Mouse (Mus musculus) B cell, adult 62 days (primary cell): ENCODE measurements around the gene S100z. TPM values are rescaled to one million over a fixed set of nuclear protein-coding genes. Genes with fewer than 3 reads are reported as not detected.

Experiments
- total RNA-seq: library from RNA; stranded (reverse); gene quantifications from 4 replicates; pipeline ENCODE4 v1.2.4, GENCODE M21; 2023

Gene S100z
- total RNA-seq, result not detected in 4 replicates

DNA sequence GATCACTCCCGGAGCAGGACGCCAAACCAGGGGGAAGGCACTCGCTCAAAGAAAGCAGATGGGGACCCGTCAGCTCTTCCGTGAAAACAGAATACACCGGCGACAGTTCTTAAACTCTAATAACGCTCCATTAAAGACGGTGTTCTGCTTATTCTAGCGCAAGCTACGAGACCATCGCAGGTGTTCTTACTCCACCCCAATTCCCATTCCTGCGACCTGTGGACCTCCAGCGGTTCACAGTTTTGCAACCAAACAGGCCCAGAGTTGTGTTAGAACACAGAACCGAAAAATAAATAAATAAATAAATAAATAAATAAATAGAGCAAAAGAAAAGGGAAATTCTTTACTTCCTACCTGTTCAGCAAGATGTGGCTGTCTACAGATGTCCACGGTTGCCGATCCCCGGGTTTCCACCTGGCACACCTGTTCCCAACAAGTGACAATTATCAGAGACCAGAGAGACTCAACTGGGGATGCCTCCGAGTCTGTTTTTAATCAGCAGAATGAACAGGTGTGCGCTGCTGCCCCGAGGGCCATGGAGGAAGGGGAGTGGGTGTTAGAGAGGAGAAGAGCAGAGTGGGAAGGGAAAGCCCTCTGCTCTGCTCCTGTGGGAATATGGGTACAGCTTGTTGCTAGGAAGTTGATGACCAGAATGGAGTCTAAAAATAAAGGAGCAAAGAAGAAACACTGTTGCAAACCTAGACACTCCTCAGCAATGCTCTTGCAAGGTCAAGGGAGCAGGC, at the start of gene S100z:
S100z (minus strand) TSS at position 51 of the 743 bp plus-strand sequence.

DNA sequence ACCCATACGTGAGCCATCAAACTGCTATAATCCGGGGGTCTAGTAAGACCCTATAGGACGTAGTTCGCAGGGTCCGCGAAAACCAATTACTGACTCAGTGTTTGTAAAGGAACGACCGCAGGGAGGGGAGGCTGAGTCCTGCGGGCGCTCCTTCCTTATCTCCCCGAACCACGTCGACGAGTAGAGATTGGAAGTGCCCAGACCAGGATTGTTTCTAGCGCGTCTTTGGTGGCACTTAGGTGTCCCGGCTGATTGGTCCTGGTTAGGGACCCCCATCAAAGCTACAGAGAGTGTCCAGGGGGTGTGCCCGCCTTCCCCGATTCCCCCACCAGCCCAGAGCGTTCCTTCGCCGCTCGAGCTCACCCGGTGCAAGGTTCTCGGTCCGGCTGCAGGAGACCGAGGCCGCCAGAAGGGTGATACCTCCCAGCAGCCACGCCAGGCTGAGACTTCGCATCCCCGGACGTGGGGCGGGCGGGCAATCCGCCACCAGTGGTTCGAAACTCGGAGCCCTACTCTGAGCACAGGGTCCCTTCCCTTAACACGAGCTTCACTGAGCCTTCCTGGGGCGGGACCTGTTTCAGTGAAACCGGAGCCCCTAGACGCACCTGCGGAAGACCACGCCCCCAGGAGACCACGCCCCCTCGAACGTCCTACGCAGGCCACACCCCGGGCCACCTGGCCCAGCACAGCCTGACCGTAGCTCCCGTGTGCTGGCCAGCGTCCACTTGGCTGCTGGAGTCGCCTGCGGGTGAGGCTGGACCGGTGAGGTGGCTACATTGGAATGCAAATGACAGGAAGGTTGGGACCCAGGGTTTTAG, 46.4 kb upstream of the S100z start, which contains the start of gene F2rl1:
F2rl1 (minus strand) TSS at position 554 of the 818 bp plus-strand sequence.

DNA sequence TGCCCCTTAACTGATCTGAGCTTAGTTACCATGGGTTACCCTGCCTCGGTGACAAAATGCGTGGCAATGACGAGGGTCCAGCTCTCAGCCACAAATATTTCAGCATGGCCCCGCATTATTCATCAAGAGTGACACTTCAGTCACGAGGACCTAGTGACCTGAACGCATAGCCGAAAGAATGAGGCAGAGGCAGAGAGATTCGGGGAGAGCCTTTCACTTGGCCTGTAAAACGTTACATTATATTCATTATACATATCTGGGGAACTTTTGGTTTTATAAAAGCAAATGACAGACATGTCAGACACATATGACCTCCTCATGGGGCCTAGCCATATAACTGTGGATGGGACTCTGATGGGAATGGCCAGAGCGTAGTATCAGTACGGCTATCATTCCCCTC, 33.7 kb downstream of the S100z start, which contains the start of gene Crhbp:
Crhbp (minus strand) TSS at position 101 of the 400 bp plus-strand sequence.

Other genes starting within 250 kb of the S100z start
- 0.42 TPM in 1 of 4 replicates, not detected in the others for gene Pde8b, start 228.4 kb downstream of the S100z start, total RNA-seq
- 30.8 to 33.5 TPM (median 31.3 TPM) in 4 replicates for gene Zbed3, start 155.1 kb downstream of the S100z start, total RNA-seq
- 45.8 to 49.7 TPM (median 47.6 TPM) in 4 replicates for gene Aggf1, start 103.4 kb downstream of the S100z start, total RNA-seq
- not detected in 4 replicates for gene Crhbp, start 33.8 kb downstream of the S100z start, total RNA-seq
- gene F2rl1, start 46.5 kb upstream of the S100z start, total RNA-seq, result 0.27 to 0.60 TPM (median 0.31 TPM) in 4 replicates
- gene F2r, start 139.8 kb upstream of the S100z start, total RNA-seq, result 0.33 to 0.53 TPM (median 0.45 TPM) in 3 of 4 replicates, not detected in the other
- gene F2rl2, start 218.1 kb upstream of the S100z start, total RNA-seq, result not detected in 4 replicates